Mouse (Mus musculus) urinary bladder, postnatal 25 days (tissue): ENCODE data around the gene Crybg2.

Source experiments
- DNase-seq: peaks from one replicate; pipeline ENCODE4 v3.0.0; 2022; ENCODE audit warnings: low spot score

The Crybg2 gene

DNA sequence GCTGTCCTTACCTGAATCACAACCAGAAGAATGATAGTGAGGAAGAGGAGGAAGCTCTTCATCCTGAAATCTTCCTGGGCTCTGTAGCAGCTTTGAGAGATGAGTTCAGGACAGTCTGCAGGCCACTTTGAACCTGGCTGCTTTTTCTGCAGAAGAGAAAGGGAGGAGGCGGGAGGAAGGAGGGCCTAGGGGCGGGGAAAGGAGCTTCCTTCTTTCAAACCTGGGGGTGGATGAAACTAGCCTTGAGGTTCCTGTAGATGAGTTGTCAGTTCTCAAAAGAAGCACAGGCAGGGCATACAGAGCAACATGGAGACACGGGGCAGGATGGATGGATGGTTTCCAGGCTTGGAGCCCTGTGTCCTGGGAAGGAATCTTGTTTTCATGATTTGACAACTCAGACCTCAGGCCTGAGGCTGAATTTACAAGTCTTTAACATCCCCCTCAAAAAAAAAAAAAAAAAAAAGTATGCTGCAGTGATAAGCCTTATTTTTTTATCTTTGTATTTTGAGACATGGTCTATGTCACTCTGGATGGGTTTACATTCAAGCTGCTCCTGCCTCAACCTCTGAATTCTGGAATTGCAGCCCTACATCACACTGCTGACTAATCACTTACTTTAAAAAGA is 34.4 kb downstream of the Crybg2 start, which contains the start of gene Cd52:
Gene Cd52, minus strand, starts transcription at position 160 of the 625 bp plus-strand sequence.
- no peak for DNase-seq

DNA sequence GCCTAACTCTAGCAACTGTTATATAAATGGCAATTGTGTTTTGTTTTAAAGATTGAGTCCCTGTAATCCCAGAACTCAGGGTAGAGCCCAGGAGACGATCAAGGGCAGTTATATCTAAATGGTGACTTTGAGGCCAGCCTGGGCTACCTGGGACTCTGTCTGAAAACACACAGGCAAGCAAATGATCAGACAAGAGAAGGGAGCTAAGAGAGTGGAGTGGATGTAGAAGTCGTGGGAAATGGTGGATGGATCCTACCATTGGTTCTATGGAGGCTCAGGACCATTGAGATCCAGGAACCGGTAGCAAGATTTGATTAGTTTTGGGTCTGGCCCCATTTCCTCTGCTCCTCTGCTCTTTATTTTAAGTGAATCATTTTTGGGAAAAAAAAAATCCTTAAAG is 35.5 kb downstream of the Crybg2 start:
- DNase-seq, result no peak

DNA sequence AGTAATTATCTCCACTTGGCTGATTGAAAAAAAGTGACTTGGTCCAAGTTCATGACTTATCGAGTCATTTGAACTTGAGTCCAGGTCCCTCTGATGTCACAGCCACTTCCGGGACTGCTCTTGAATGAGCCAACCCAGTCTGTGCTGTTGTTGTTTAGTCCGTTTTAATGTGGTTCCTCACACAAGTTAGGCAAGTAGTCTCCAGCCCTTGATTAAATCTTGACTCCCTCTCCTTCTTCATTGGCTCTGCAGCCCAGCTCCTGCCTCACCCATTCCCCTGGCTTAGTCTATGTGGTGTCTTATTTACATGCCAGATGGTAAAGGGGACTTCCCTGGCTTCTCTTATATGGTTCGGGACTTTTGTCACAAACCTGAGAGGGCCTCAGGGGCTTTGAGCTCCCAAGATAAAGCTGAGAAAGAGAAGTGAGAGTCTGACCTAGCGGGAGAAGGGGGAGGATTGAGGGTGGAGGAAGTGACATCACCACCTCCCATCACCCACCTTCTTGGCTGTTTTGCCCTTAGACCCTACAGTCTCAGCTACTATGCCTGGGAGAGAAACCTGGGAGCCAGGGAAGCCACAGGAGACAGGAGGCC is 36.5 kb downstream of the Crybg2 start:
- no peak for DNase-seq

DNA sequence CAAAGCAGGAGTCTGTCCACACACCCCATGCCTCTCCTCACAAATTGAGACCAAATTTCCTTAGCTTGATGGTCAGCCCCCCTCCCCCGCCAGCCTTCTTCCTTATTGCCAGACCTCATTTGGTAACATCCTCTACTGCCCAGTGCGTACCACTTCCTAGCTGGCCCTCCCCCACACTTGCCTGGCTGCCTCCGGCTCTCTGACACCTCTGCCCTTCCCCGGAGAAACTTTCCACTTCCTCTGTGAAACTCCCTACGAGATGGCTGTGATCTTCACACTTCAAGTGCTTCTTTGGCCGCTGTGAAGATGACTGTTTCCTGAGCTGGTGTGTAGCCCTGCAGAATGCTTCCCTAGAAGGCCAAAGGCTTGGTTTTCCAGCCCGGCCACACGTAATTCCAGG is 38.0 kb downstream of the Crybg2 start:
- DNase-seq, result no peak

DNA sequence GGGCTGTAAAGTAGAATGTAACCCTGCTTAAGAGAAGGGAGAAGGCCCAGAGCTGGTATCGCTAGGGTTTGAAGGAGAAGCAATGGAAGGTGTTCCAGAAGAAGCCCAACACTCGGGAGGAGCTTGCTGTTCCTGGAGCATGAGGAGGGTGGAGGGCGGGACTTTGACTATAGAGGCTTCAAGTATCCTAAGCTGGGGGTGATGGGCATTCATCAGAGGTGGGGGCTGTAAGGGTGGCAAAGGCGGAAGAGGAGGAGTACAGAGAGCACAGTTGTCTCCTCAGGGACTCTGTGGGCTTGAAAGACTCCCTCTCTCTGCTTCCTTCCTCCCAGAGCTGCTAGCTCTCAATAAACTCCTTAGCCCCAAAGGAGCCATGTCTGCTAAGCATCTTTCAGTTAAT is 39.6 kb downstream of the Crybg2 start:
- no peak for DNase-seq

DNA sequence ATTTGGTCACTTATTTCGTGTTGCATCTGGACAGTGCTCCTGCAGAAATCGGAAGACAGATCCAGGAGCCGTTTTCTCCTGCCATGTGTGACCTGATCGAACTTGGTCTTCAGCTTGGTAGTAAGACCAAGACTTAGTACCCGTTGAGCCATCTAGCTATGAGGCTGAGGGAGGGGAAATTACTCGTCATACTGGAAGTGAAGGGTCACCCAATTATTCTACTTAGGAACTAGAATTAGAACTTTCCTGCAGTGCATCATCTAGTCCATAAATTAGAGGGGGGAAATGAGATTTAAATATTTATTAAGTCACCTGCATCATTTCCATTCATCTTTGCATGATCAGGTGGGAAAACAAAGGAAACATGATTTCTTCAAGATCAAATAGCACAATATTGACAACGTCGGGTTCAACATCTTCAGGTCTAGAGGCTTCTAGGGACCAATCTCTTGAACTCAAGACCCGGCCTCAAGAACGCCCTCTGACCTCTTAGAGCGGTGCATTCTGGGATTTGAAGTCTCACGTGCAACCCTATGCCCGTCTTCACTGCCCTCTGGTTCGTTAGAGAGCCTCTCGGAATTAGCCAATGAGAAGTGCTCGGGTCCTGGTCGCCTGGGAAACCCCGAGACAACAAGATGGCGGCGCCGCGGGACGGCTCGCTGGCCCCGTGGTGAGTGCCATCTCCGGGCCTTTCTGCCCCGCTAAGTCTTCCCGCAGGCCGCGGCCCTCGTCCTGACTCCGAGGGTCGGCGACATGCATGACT is 41.5 kb downstream of the Crybg2 start, which contains the start of gene Ubxn11:
Gene Ubxn11, plus strand, starts transcription at position 592 of the 763 bp plus-strand sequence.
- peak; percentile 74 for DNase-seq

DNA sequence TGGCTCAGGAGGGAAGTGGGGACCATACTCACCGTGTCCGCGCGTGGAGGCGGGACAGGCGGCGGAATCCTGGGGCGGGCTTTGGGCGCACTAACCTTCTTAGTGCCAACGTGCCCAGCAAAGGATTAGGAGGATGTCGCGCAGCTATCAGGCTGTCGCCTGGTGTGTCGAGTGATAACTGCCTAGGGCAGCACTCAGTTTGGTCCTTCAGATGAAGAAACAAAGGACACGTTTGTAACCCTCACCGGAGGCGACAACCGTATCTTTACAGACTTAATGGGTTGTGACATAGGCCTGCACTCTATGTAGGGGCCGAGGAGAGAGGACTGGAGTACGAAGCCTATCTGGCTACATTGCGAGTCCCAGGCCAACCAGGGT is 42.1 kb downstream of the Crybg2 start:
- DNase-seq, result no peak

DNA sequence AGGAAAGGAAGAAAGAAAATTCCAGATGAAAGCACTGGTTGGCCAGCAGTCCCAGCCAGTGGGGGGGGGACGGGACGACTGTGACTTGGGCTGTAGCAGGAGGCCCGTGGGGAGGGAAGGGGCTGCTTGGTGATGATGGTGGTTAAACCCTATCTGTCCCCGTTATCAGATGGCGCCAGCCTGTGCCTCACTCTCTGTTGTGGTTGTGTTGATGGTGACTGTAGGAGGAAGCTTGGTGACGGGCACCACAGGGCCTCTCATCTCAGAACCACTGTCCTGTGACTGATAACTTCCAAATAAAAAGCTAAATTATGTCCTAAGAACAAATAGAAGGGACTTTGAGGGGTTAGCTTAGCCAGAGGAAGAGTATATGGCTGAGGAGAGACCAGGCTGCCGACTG is 45.5 kb downstream of the Crybg2 start:
- no peak for DNase-seq

DNA sequence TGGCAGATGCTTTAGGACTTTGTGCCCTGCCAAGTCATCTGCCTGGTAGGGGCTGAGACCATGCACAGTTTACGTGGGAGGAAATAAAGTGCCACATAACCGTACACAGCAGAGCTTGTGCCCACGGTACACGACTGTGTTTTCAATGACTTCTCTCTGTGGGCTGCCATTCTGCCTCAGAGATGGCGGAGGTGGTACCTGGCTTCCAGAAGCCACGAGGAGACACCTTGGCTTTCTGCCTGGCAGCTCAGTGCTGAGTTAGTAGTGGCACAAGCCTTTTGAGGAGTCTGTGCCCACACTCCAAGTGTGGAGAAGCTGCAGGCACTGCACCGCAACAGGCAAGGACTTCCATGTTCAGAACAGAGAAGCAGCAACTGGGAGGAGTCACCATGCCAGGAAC is 47.1 kb downstream of the Crybg2 start:
- DNase-seq, result no peak

DNA sequence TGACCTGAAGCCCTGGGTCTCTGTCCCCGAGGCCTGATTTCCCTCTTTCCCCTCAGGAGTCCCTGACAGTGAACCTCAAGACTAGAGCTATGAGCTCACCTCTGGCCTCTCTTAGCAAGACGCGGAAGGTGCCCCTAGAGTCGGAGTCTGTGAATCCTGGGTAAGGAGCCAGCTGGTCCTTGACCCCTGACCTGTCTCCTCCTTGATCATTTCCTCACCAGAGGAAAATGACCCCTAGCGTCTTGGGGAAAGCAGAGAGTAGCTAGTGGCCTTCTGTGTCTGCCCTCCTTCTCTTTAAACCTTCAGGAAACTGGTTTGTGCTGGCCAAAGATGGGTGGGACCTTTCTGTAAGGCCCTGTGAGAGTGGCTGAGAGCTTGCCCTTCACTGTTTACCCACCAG is 47.6 kb downstream of the Crybg2 start:
- DNase-seq, result no peak

DNA sequence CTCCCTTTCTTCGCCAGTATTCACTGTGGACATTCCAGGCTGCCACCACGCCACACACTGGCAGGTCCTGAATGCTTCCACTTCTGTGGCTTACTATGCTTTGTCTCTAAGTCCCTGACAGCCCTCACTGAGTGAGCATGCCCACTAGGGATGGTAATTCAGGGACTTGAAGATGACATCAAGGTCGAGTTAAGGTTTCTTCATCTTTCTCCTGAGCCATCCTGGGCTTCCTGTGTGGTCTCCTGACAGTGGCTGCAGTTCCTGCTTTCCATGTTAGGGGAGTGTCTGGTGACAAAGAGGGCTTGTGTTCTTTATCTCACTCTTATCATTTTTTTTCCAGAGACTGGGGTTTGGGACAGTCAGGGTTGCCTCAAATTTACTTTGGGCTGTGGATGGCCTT is 50.0 kb downstream of the Crybg2 start:
- no peak for DNase-seq

DNA sequence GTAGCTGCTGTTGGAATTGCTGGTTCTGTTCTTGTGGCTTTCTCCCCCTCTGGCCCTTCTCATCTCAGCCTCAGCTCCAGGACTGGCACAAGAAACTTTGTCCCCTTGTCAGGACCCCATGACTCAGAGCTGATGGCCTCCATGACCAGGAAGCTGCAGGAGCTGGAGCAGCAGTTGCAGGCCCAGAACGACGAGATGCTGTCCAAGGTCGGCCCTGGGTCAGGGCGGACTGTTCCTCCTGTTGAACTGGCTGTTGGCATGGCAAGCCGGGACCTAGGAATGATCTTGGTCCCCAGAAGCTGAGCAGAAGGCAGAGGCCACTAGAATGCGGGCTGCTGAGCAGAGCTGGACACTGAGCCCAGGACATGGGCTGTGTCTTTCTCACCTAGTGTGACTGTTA is 51.8 kb downstream of the Crybg2 start:
- no peak for DNase-seq

DNA sequence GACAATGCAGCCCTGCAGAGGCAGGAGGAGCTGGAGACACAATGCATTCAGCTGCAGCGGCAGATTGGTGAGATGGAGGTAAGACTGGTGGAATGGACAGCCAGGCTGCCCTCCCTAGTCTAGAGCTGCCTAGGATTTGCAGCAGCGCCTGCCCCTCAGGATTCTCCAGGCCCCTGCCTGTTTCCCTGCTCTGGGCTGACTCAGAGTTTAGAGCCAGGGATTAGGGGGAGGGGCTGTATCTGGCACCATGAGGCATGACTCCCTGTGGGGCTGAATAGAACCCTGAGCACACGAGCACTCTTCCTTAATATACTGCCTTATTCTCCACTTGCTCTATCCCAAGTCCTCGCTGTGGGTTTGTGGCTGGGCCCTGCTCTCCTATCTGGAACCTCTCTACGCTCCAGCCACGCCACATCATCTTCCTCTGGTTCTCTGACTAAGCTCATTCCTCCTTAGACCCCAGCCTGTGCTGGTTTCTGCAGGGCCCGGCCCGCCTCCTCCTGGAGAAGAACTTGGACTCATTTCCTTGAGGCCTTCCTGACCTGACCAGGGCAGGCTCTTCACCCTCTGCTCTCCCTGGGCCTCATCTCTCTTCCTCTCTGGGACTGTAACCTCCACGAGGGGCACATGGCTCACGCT is 52.9 kb downstream of the Crybg2 start:
- DNase-seq, result no peak

DNA sequence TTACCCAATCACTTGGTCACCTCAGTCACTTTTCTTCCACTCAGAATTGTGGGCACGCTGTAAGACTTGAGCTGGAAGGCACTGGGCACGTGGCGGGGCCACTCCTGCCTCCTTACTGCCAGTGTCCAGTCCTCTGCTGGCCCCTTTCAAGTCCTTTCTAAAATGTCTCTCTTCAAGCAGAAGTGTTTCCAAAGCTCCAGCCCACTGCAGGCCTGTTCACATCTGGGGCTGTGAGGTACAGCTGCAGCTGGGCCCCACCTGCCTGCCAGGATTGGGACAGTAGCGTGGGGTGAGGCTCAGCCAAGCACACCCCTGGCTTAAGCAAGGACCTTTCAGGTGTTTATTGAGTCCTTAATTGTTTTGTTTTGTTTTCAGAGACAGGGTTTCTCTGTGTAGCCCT is 53.4 kb downstream of the Crybg2 start:
- no peak for DNase-seq

DNA sequence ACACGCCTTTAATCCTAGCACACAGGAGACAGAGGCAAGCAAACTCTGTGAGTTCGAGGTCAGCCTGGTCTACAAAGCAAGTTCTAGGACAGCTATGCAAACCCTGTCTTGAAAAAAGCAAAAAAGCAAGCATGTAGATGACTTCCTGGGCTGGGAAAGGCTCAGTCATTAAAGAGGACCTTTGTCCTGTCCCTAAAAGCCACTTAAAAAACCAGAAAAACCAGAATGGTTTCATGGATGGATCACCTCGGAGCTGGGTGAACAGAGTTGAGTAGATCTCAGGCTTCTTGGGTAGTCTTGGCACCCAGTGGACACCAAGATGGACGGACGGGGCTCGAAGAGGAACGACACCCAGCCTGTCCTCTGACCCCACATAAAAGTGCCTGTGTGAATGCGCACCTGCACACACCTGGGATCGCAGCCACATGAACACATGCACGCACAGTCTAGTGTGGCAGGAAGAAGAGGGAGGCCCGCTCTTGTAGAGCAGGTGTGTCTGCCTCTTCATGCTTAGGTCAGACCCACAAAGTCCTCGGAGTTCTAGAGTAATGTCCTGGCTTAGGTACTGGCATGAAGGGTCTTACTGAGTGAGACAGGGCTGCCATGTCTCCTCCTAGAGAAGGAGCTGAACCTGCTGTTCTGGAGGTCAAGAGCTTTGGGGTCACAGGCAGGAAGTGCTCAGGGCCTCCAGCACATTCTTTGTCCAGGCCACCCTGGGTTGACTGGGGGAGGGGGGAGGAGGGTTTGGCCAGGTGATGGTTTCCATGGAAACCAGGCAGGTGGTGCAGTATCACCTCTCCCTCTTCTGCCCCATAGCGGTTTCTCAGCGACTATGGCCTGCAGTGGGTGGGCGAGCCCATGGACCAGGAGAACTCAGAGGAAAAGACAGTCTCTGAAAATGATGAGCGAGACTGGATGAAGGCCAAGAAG is 54.9 kb downstream of the Crybg2 start:
- no peak for DNase-seq

DNA sequence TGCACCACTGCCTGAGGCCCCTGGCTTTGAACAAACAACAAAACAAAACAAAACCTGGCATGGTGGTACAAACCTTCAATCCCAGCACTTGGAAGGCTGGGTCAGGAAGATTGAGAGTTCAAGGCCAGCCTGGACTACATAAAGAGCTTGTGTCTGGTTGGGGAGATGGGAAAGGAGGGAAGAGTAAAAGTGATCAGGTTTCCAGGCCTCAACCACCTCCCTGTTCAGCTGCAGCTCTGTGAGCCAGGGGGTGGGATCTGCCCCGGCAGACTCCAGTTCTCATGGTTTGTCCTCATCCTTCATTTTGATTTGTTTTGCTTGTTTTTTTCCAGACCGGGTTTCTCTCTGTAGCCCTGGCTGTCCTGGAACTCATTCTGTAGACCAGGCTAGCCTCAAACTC is 55.9 kb downstream of the Crybg2 start:
- DNase-seq, result no peak

DNA sequence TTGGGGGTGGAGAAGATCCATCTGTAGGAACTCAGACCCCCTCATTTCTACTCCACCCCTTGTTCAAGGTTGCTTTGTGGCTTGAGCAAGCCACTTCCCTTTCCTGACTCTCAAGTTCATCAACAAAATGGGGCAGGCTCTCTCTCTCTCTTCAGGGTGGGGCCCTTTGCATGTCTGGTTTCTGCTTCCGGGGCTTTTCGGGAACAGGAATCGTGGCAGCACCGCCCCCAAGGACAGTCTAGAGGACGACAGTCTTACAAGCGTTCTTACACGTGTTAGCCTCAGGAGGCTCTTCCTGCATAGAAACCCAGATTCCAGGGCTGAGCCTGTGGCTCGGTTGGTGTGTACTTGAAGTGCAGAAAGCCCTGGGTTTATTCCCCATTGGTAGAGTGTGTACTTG is 56.4 kb downstream of the Crybg2 start:
- DNase-seq, result no peak

DNA sequence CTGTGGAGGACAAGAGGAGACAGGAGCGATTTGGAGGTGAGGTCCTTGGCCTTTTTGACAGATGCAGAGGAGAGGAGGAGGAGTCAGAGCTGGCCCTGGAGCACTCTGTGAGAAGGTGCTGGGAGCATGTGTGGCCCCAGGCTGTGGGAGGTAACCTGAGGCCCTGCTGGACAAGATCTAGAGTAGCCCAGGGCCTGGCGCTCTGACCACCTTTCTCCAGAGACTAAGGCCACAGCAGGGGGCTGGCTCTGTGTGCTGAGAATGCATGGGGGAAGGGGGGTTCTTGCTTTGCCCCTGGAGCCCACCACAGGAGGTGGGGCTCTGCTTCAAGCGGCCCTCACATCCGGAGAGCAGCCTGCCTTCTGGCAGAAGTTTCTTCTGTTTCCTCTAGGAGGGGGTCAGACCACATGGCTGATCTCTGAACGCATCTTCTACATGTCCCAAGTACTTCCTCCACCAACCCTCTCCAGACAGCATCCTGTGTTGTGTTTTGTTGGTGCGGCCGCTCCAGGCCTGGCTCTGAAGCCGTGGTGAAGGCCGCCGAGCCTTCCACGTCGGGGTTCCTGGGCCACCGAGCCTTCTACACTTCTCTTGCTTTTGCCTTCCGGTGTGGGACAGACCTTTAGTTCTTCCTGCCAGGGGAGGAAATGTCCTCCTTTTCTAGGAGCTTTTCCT is 57.6 kb downstream of the Crybg2 start:
- no peak for DNase-seq

DNA sequence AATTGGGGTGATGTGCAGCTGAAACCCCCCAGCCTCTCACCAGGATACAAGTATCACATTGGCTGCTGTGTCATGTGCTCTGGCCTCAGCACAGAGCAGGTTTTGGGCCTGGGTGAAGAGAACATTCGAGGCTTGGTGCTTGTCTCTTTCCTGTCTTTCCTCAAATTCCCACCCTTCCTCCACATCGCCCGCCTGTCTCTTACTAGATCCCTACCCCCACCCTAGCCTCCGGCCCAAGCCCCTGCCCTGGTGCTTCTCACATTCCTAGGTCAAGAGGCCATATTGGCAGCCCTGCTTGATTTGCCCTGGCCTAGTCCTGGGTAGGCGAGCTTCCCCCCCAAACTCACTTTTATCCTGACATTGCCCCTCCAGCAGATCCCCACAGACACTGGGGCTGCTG is 58.4 kb downstream of the Crybg2 start:
- no peak for DNase-seq

DNA sequence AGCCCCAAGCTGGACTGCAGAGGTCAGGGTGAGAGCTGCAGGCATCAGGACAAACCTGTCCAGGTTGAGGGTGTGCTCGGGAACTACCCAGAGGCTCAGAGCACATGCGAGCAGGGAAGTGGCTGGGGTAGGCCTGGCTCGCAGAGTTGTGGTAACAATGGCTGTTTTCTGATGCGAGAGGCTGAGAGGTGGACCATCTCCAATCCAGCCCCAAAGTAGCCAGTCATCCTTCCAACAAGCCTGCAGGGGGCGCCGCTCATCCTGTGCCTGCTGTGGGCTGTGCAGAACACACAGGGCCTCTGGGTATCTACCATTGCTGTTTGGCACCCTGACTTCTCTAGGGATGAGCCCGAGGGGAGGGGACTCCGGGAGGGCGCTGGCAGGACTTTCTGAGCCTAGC is 59.0 kb downstream of the Crybg2 start:
- DNase-seq, result no peak

DNA sequence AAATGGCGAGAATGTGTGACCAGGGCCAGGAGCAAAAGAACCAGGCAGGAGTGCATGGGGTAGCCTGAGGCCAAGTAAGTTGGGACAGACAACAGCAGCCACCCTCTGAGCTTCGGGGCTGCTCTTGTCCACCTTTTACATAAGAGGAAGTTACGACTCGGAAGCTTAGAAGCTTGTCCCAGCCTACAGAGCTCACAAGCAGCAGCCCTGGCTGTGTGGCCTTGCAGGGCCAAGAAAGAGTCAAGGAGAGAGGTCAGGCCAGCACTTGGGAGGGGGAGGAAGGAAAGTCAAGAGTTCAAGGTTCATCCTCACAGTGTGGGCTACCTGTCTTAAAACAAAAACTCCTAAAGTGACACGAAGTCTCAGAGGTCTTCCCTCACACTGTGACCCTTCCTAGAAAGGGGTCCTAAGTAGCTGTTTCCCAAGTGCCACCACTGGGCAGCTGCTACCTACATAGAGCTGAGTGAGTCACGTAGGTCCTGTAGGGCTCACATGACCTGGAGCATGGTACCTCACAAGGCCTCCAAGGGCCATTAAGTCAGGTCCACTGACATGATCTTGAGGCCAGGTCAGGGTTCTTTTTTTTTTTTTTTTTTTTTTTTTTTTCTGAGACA is 59.7 kb downstream of the Crybg2 start:
- DNase-seq, result no peak
